Mouse (Mus musculus): ENCODE results near the gene Gss.

Gene Gss

GRCm38 (mm10) chr2:155592137-155592853, at the start of gene Gss:
TSS of gene Gss (minus strand) at chr2:155592810.
- peak; percentile 100 for DNase-seq

- DNase-seq = peak; percentile 49 to 53
Measured at GRCm38 (mm10) chr2:155641540-155642472, 49.2 kb upstream of the Gss start.

- peak; percentile 85 to 87 for DNase-seq
Measured at GRCm38 (mm10) chr2:155640656-155641055, 48.0 kb upstream of the Gss start.

- no peak for DNase-seq
Measured at GRCm38 (mm10) chr2:155637411-155637810, 44.8 kb upstream of the Gss start.

GRCm38 (mm10) chr2:155636881-155637280, 44.3 kb upstream of the Gss start:
- no peak for DNase-seq

- DNase-seq = no peak
Measured at GRCm38 (mm10) chr2:155635961-155636360, 43.4 kb upstream of the Gss start.

- peak; percentile 47 to 54 for DNase-seq
Measured at GRCm38 (mm10) chr2:155634562-155634961, 42.0 kb upstream of the Gss start.

GRCm38 (mm10) chr2:155633731-155634130, 41.1 kb upstream of the Gss start:
- DNase-seq = peak; percentile 68 to 80

GRCm38 (mm10) chr2:155633121-155633520, 40.5 kb upstream of the Gss start:
- DNase-seq = peak in 1 of 2 experiments; percentile 40

- DNase-seq = peak; percentile 36 to 46
Measured at GRCm38 (mm10) chr2:155632138-155632936, 39.7 kb upstream of the Gss start.

- peak; percentile 61 to 70 for DNase-seq
Measured at GRCm38 (mm10) chr2:155630590-155631416, 38.2 kb upstream of the Gss start.

- peak in 1 of 2 experiments; percentile 62 for DNase-seq
Measured at GRCm38 (mm10) chr2:155630153-155630552, 37.5 kb upstream of the Gss start.

GRCm38 (mm10) chr2:155629231-155629661, 36.6 kb upstream of the Gss start:
- DNase-seq = peak; percentile 78 to 81

GRCm38 (mm10) chr2:155628519-155628918, 35.9 kb upstream of the Gss start:
- peak in 1 of 2 experiments; percentile 25 for DNase-seq

- no peak for DNase-seq
Measured at GRCm38 (mm10) chr2:155628112-155628511, 35.5 kb upstream of the Gss start.

- peak; percentile 87 to 92 for DNase-seq
Measured at GRCm38 (mm10) chr2:155627030-155627738, 34.6 kb upstream of the Gss start.

GRCm38 (mm10) chr2:155626277-155626676, 33.7 kb upstream of the Gss start:
- DNase-seq = peak; percentile 38 to 46

- peak; percentile 43 to 62 for DNase-seq
Measured at GRCm38 (mm10) chr2:155624730-155625129, 32.1 kb upstream of the Gss start.

GRCm38 (mm10) chr2:155623996-155624395, 31.4 kb upstream of the Gss start:
- DNase-seq = no peak

GRCm38 (mm10) chr2:155622606-155623005, 30.0 kb upstream of the Gss start:
- no peak for DNase-seq

- peak; percentile 95 to 98 for DNase-seq
Measured at GRCm38 (mm10) chr2:155619817-155620216, 27.2 kb upstream of the Gss start.
